Mouse (Mus musculus) heart, embryonic 13.5 days (tissue): ENCODE results near the gene Vps53. TPM values are rescaled to one million over a fixed set of nuclear protein-coding genes. Genes with fewer than 3 reads are reported as not detected.

Experiments used
- ATAC-seq: fragments of 200-750 bp; cut with Nextera tagmentation; 2 replicates; pipeline ENCODE4 v1.8.0; 2017; ENCODE audit warnings: moderate TSS enrichment; ENCODE audit not compliant: insufficient number of reproducible peaks, low FRiP score, low TSS enrichment; ENCODE audit errors: extremely low read depth
- H3K27ac ChIP-seq: fragments of 300-500 bp; sonication (generic); replicated peaks from 2 replicates; pipeline ENCODE4 v1.5.1; 2015; ENCODE audit warnings: moderate library complexity, mild to moderate bottlenecking, inconsistent platforms
- H3K27me3 ChIP-seq: fragments of 300-500 bp; sonication (generic); replicated peaks from 2 replicates; pipeline ENCODE4 v1.6.1; 2015; ENCODE audit warnings: mild to moderate bottlenecking, inconsistent platforms
- H3K36me3 ChIP-seq: fragments of 300-500 bp; sonication (generic); 2 replicates; pipeline ENCODE4 v1.6.1; 2015; ENCODE audit warnings: mild to moderate bottlenecking, inconsistent platforms
- H3K4me1 ChIP-seq: fragments of 300-500 bp; sonication (generic); 2 replicates; pipeline ENCODE4 v1.6.1; 2015; ENCODE audit warnings: inconsistent platforms
- H3K4me2 ChIP-seq: fragments of 300-500 bp; sonication (generic); 2 replicates; pipeline ENCODE4 v1.6.1; 2015; ENCODE audit warnings: inconsistent platforms, mild to moderate bottlenecking, moderate library complexity
- H3K4me3 ChIP-seq: fragments of 300-500 bp; sonication (generic); 2 replicates; pipeline ENCODE4 v1.5.1; 2015; ENCODE audit warnings: moderate library complexity, mild to moderate bottlenecking, inconsistent platforms
- H3K9ac ChIP-seq: fragments of 300-500 bp; sonication (generic); 2 replicates; pipeline ENCODE4 v1.6.1; 2015; ENCODE audit warnings: inconsistent platforms, mild to moderate bottlenecking, moderate library complexity
- H3K9me3 ChIP-seq: fragments of 300-500 bp; sonication (generic); 2 replicates; pipeline ENCODE4 v1.6.1; 2016; ENCODE audit warnings: inconsistent platforms
- WGBS: fragments of 180-500 bp; shearing (Covaris S2); methylation state at CpG from one replicate; pipeline ENCODE4 v1.1.7; 2015; ENCODE audit warnings: mixed read lengths; 5-methylcytosine and 5-hydroxymethylcytosine counted together
- polyA plus RNA-seq: library from polyadenylated mRNA; unstranded; fragments of >200 nt; fragmentation: Nextera tagmentation; extraction: Ambion mirVana; gene quantifications from 2 replicates; pipeline ENCODE4 v1.2.1, GENCODE M21; 2015

Vps53 gene
- polyA plus RNA-seq, 1 experiment from 2014 or later, result 31.8 TPM

DNA sequence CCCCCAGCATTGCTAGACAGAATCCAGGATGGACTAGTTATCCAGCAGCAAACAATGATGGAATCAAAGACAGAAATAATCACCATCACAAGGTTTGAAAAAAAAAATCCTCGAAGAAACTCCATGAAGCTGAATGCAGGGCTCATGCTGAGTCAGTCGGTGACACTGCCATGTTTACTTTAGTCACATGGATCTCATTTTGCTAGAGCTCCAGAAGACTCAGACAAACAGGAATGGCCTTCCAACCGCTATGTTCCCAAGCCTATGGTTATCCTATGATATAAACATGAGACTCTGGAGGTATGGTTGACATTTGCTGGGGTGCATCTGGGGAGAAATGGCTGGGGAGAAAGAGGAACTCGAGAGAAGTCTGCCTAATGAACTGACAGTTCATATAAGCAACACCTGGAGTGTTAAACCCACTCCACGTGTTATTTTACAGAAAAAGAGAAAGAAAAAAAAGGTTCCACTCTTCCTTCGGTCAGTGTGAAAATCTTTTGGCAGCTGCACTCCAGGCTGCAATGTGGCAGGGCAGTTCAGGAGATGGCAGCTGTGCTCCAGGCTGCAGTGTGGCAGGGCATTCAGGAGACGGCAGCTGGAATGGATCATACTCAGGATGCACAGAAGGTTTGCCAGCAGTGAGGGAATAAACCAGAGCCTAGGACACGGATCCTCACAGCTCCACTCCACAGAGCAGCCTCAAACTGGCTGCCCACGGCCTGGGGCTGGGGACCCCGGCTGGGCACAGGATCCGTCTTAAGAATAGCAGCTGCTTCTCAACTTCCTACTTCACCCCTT, 105.0 kb downstream of the Vps53 start:
- Histone ChIP-seq H3K27ac (no peak overlapping the region), H3K4me1 (peaks cover 17% of the 10 kb centered on the region), H3K36me3 (peaks cover 41% of the 10 kb centered on the region), H3K9ac (no peak overlapping the region), H3K9me3 (no peaks in the 10 kb centered on the region), H3K4me2 (no peak overlapping the region), H3K27me3 (no peaks in the 10 kb centered on the region), H3K4me3 (no peak overlapping the region)
- ATAC-seq, result no peak
- WGBS, result 70% methylated on average over 11 of the region's 11 CpGs

DNA sequence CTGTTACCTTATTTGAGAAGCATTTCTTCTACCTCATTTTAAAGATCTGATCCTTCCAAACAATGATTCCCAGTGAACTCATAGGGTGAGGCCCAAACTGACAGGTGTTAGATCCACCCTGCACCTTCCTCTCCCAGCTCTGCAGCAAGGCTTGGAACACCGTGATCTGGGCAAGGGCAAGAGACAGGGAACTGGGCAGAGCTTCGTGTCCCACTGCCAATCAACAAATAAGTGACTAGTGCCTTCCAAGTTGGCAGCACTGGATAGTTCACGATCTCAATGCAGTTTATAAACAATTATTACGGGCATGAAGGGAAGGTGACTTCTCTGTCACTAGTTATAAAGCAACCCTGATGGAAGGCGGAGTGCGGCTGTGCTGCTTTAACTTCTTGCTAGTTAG, 109.6 kb downstream of the Vps53 start:
- H3K27me3 ChIP-seq, result no peaks in the 10 kb centered on the region
- ATAC-seq, result no peak
- 82% methylated on average over 6 of the region's 6 CpGs for WGBS

DNA sequence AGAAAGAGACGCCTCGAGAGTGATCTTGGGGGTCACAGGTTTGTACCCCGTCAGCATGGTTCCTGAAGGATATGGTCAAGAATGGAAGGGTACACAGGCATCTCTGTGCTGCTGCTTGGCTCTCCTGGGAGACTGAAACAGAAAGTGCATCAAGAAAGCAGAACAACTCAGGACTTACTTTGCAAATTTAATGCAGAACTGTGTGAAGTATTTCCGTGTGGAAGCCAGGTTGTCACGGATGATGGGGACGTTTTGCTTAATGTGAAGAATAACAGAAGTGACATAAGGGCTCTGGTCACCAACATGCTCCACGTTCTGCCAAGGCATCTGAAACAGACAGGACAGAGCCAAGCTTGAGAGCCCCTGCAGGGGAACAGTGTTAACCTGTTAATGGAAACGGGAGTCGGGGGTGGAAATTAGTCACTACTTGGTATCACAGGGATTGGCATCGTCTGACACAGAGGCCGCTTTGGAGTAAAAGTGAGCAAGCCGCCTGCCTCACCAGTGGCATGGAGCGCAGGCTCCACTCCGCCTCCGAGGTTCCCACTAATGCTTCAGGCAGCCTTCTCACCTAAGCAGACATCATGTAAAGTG, 112.8 kb downstream of the Vps53 start:
- no peak for ATAC-seq
- Histone ChIP-seq H3K9ac (no peak overlapping the region), H3K4me1 (peaks cover 16% of the 10 kb centered on the region), H3K27ac (no peak overlapping the region), H3K36me3 (peaks cover 35% of the 10 kb centered on the region), H3K27me3 (no peaks in the 10 kb centered on the region), H3K4me2 (no peak overlapping the region), H3K9me3 (no peaks in the 10 kb centered on the region), H3K4me3 (no peak overlapping the region)
- 81% methylated on average over 15 of the region's 15 CpGs for WGBS

More for the DNA sequence above, 109.6 kb downstream of the Vps53 start:
- no peak overlapping the region for H3K9ac ChIP-seq
- peaks cover 30% of the 10 kb centered on the region for H3K4me1 ChIP-seq
- H3K4me2 ChIP-seq, result no peak overlapping the region
- H3K9me3 ChIP-seq, result no peaks in the 10 kb centered on the region
- H3K36me3 ChIP-seq, result peaks cover 25% of the 10 kb centered on the region
- H3K27ac ChIP-seq, result no peak overlapping the region
- H3K4me3 ChIP-seq, result no peak overlapping the region

DNA sequence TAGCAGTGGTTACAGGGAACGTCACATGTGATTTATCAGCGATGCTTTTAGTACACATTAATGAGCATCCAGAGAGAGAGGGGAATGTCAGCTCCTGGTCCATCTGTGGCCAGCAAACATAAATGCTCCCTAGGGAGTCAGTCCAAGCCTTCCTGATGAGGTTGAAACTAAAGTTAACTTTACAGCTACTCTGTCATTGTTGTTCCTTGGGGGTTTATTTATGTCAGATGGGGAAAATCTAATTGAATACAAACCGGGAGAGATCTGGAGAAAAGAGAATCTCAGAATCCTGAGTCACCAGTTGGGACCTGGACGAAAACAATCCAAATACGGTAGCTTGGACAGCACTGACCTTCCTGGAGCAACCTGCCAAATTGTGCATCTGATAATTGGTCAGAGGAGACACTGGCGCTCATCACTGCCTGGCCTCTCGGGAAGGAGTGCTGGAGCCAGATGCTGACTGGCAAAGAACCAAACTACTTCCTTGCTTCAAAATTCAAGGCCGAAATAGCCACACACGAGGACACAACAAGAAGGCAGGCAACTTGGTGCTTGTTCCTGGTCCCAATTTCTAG, 113.8 kb downstream of the Vps53 start:
- Histone ChIP-seq H3K4me2 (no peak overlapping the region), H3K9ac (no peak overlapping the region), H3K27ac (no peak overlapping the region), H3K4me1 (peaks cover 16% of the 10 kb centered on the region), H3K36me3 (peaks cover 35% of the 10 kb centered on the region), H3K27me3 (no peaks in the 10 kb centered on the region), H3K9me3 (no peaks in the 10 kb centered on the region), H3K4me3 (no peak overlapping the region)
- no peak for ATAC-seq
- 74% methylated on average over 9 of the region's 9 CpGs for WGBS

DNA sequence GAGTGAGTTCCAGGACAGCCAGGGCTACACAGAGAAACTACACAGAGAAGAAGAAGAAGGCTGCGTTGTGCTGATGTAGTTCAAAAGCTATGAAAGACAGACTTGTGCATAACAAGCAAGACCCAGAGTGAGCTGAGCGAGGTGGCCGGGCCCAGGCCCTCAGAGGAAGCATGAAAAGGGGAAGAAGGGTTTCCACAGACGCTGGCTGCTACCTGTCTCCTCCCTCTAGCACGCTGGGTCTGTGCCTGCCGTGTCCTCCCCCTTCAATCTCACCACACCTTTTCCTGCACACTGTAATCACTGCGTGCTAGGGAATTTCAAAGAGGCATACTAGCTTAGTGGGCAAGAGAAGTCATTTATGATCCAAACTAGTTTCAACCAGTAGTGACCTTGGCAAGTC, 115.0 kb downstream of the Vps53 start:
- no peak overlapping the region for H3K9ac ChIP-seq
- peaks cover 27% of the 10 kb centered on the region for H3K4me1 ChIP-seq
- no peak for ATAC-seq
- WGBS, result 80% methylated on average over 7 of the region's 7 CpGs
- no peaks in the 10 kb centered on the region for H3K27me3 ChIP-seq
- no peak overlapping the region for H3K4me3 ChIP-seq
- H3K27ac ChIP-seq, result no peak overlapping the region
- H3K9me3 ChIP-seq, result no peaks in the 10 kb centered on the region
- H3K4me2 ChIP-seq, result no peak overlapping the region
- H3K36me3 ChIP-seq, result peaks cover 35% of the 10 kb centered on the region

DNA sequence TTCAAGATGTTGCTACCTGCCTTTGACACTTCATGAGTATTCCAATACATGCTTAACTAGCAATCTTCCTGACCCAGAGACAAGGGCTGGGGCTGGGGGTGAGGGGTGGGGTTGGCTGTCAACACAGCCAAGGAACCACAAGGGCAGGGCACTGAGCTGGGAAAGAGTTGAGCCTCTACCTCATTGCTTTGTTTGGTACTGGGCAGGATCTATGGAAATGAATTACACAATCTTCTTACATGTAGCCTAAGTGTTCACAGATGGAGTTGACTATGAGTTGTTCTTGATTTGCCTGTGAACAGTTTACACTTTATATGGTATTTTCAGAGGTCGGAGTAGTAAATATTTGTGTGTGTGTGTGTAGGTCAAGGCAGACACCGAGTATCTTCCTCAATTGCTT, 118.5 kb downstream of the Vps53 start:
- Histone ChIP-seq H3K27me3 (no peaks in the 10 kb centered on the region), H3K36me3 (peaks cover 36% of the 10 kb centered on the region), H3K9ac (no peak overlapping the region), H3K4me2 (no peak overlapping the region), H3K27ac (no peak overlapping the region), H3K9me3 (no peaks in the 10 kb centered on the region), H3K4me3 (no peak overlapping the region), H3K4me1 (peaks cover 26% of the 10 kb centered on the region)
- no peak for ATAC-seq
- 87% methylated on average over 2 of the region's 2 CpGs for WGBS

DNA sequence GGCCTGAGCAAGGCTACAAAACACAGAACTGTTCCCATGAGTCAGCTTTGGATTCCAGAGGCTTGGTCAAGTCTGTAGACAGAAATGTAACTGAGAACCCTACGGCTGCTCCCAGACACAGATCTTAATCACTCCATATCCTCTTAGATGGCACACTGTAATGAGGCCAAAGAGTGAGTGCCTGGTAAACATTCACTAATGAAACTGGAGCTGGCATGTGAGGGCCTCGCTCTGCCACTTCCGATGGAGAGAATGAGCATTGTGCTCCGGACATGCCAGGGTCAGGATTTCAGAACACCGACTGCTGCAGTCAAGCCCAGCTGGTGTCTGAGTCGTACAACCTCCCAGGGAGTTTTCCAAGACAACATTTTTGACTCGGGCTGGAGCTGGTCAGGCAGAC, 119.5 kb downstream of the Vps53 start:
- 59% methylated on average over 7 of the region's 7 CpGs for WGBS
- H3K4me2 ChIP-seq, result no peak overlapping the region

DNA sequence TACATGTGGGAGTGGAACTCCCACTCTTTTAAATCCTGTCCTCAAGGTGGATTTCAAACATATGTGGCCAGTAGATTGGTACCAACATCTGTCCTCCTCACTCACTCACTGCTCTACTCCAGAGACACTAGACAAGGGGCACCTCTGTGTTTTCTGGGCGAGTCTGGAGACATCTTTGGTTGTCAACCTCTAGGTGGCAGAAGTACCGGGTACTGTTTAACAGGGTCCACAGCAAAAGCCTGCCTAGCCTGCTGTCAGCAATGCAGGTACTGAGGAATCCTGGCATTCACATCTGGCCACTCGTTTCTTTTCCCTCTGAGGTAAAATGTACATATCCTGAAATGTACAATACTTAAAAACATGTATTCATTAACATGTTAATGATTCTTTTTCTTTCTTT, 123.0 kb downstream of the Vps53 start:
- WGBS, result 25% methylated on average over 3 of the region's 3 CpGs
- H3K27me3 ChIP-seq, result no peaks in the 10 kb centered on the region
- H3K36me3 ChIP-seq, result peaks cover 21% of the 10 kb centered on the region
- no peak for ATAC-seq
- no peak overlapping the region for H3K27ac ChIP-seq
- no peak overlapping the region for H3K9ac ChIP-seq
- peaks cover 13% of the 10 kb centered on the region for H3K4me1 ChIP-seq
- H3K4me2 ChIP-seq, result no peak overlapping the region
- no peaks in the 10 kb centered on the region for H3K9me3 ChIP-seq
- no peak overlapping the region for H3K4me3 ChIP-seq

More for the DNA sequence above, 119.5 kb downstream of the Vps53 start:
- ATAC-seq, result no peak
- Histone ChIP-seq H3K27ac (no peak overlapping the region), H3K4me1 (peaks cover 17% of the 10 kb centered on the region), H3K36me3 (peaks cover 35% of the 10 kb centered on the region), H3K27me3 (no peaks in the 10 kb centered on the region), H3K9me3 (no peaks in the 10 kb centered on the region), H3K4me3 (no peak overlapping the region), H3K9ac (no peak overlapping the region)

DNA sequence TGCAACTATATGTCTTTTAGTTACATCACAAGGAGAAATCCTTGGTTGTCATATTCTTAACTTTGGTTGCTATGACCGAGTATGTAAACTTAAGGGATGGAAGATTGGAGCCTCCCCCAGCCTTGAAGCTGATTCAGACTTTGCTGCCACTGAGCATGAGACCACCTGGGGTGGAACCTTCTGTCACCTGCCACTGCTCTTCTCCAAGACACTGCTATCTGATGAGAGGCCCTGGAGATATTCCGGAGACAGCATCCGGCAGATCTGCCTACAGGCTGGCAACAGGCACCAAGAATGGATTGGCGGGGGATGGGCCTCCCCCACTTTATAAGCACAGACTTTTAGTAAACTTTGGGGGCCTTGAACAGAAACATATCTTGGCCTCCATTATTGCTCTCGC, 127.0 kb downstream of the Vps53 start:
- Histone ChIP-seq H3K4me1 (no peaks in the 10 kb centered on the region), H3K4me2 (no peak overlapping the region), H3K9ac (no peak overlapping the region), H3K27me3 (no peaks in the 10 kb centered on the region), H3K27ac (no peak overlapping the region), H3K9me3 (no peaks in the 10 kb centered on the region), H3K4me3 (no peak overlapping the region), H3K36me3 (peaks cover 14% of the 10 kb centered on the region; the same call in 1 of the 2 replicates)
- WGBS, result 81% methylated on average over 5 of the region's 5 CpGs
- no peak for ATAC-seq

DNA sequence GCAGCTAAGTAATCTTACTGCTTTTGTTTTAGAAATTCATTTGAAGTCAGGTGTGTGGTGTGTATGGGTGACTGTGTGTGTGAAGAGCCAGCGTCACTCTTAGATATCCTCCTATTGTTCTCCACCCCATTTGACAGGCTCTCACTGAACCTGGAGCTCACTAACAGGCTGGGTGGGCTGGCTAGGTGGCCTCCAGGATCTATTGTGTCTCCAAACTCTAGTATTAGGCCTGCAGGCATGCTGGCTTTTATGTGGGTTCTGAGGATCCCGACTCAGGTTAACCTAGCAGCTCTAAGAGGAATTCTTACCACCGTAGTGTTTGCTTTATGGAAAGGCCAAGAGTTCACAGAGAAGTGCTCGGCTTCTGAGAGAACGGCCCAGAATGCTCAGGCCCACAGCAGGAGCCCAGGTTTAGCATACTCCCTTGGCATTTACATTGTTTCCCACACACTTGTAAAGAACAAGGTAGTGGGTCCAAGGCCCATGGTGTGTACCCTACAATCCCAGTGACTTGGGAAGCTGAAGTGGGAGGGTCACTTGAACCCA, 128.4 kb downstream of the Vps53 start:
- Histone ChIP-seq H3K9me3 (no peaks in the 10 kb centered on the region), H3K4me1 (no peaks in the 10 kb centered on the region), H3K4me2 (no peak overlapping the region), H3K27me3 (no peaks in the 10 kb centered on the region), H3K9ac (no peak overlapping the region), H3K36me3 (peaks cover 25% of the 10 kb centered on the region), H3K4me3 (no peak overlapping the region), H3K27ac (no peak overlapping the region)
- no peak; the same call in 1 of the 2 replicates for ATAC-seq
- 73% methylated on average over 5 of the region's 5 CpGs for WGBS

DNA sequence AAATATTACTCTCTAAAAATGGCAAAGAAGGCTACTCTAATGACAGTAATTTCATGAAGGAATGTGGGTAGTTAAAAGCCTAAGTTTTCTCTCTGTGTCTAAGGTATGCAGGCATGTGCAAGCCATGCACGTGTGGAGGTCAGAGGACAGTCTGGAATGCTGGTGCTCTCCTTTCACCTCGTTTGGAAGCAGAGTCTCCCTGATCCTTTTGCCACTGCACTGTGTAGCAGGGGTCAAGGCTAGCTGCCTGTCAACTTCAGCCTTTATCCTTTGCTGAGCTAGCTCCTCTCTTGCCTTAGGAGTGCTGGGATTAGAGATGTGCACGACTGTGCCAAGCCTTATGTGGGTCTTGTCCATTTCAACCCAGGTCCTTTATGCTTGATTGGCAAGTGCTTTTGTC, 128.9 kb downstream of the Vps53 start:
- no peak overlapping the region for H3K4me3 ChIP-seq
- no peak overlapping the region for H3K9ac ChIP-seq
- H3K4me2 ChIP-seq, result no peak overlapping the region
- 0 out of 2 replicates have a peak, but pooled peaks cover 1% of the 10 kb centered on the region for H3K4me1 ChIP-seq
- no peaks in the 10 kb centered on the region for H3K27me3 ChIP-seq
- 37% methylated on average over 3 of the region's 3 CpGs for WGBS
- H3K9me3 ChIP-seq, result no peaks in the 10 kb centered on the region
- peaks cover 25% of the 10 kb centered on the region for H3K36me3 ChIP-seq
- ATAC-seq, result no peak
- no peak overlapping the region for H3K27ac ChIP-seq
